Mouse (Mus musculus): ENCODE results near the gene Alox12b.

Gene Alox12b

DNA sequence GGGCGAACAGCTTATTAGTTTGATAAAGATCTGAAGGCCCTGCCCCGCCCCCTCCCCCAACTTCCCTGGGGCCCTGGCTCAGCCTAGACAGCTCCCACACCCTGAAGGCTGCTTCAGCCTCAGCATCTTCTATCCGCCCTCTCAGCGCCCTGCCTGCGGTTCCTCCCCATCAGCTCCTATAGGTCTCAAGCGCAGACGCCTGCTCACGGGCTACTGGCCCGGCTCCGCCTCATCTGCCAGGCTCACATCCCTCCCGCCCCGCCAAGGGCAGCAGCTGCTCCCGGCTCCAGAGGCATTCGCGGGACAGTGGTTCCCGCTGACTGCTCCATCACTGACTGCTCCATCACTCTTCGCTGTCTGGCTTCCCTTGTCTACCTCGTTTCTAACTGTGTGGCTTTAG, at the start of gene Alox12b:
TSS of gene Alox12b (plus strand) at position 190 of the 400 bp plus-strand sequence.
- in situ Hi-C loops (cut with MboI; ENCODE audit: unreplicated experiment in 2 of 2) = loop anchor here in 1 of 2 experiments (25.0 kb wide), 1 partner anchor 1219 kb away; no protein-coding TSS in a partner anchor

GRCm38 (mm10) chr11:69107676-69108075, 49.1 kb upstream of the Alox12b start:
- in situ Hi-C loops (cut with MboI; ENCODE audit: unreplicated experiment in 2 of 2) = no loop called here

DNA sequence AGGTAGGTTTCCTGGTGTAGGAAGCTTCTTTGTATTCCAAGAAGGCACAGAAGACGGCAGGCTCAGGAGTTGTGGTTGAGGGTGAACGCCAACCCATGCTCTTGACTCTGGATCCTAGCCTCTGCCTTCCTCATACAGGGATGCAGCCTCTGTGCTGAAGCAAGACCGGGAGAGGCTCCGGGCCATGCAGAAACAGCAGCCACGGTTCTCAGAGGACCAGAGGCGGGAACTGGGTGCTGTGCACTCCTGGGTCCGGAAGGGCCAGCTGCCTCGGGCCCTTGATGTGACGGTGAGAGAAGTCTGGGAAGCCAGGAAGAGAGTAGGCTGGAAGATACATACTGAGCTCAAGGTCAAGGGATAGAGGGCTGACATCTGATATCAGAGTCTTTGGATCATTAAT, 48.6 kb upstream of the Alox12b start:
- in situ Hi-C loops (cut with MboI; ENCODE audit: unreplicated experiment in 2 of 2) = no loop called here

- in situ Hi-C loops (cut with MboI; ENCODE audit: unreplicated experiment in 2 of 2) = no loop called here
Measured at GRCm38 (mm10) chr11:69109032-69109900, 47.5 kb upstream of the Alox12b start.

- in situ Hi-C loops (cut with MboI; ENCODE audit: unreplicated experiment in 2 of 2) = no loop called here
Measured at GRCm38 (mm10) chr11:69110319-69111046, 46.3 kb upstream of the Alox12b start.

- in situ Hi-C loops (cut with MboI; ENCODE audit: unreplicated experiment in 2 of 2) = no loop called here
Measured at GRCm38 (mm10) chr11:69111051-69111810, 45.6 kb upstream of the Alox12b start.

DNA sequence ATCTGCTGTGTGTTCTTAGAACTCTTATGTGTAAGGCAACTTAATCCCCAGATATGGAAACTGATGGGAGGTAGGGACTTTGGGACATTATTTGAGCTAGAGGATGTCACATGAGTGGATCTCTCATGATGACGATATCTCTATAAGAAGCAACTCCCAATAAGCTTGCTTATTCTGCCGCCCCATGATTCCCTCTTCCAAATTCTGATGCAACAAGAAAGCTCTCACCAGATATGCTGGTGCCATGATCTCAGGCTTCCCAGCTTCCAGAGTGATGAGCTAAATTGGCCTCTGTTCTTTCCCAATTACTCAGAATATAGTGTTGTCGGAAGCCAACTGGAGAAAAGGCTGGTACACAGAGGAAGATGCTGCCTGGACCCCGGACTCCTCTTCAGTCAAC, 44.9 kb upstream of the Alox12b start:
- in situ Hi-C loops (cut with MboI; ENCODE audit: unreplicated experiment in 2 of 2) = no loop called here

GRCm38 (mm10) chr11:69114018-69114417, 42.8 kb upstream of the Alox12b start:
- in situ Hi-C loops (cut with MboI; ENCODE audit: unreplicated experiment in 2 of 2) = no loop called here

- in situ Hi-C loops (cut with MboI; ENCODE audit: unreplicated experiment in 2 of 2) = no loop called here
Measured at GRCm38 (mm10) chr11:69114621-69115020, 42.2 kb upstream of the Alox12b start.

DNA sequence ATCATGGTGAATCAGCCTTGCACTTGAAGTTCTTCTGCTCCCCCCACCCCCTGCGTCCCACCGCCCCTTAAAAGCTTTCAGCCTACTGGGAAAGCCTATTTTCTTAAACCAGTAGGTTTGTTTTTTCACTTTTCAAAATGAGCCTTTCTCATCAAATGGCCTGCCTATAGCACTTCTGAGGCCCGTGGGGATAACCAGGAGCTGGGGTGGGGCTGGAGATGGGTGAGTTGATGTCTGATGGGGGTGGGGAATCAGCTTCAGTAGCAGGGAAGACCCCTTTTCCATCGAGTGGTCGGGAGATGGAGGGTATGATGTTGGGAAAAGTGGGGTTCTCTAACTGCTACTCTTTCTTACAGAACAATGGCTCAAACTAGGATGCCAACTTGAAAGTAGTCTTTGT, 39.9 kb upstream of the Alox12b start:
- in situ Hi-C loops (cut with MboI; ENCODE audit: unreplicated experiment in 2 of 2) = no loop called here

DNA sequence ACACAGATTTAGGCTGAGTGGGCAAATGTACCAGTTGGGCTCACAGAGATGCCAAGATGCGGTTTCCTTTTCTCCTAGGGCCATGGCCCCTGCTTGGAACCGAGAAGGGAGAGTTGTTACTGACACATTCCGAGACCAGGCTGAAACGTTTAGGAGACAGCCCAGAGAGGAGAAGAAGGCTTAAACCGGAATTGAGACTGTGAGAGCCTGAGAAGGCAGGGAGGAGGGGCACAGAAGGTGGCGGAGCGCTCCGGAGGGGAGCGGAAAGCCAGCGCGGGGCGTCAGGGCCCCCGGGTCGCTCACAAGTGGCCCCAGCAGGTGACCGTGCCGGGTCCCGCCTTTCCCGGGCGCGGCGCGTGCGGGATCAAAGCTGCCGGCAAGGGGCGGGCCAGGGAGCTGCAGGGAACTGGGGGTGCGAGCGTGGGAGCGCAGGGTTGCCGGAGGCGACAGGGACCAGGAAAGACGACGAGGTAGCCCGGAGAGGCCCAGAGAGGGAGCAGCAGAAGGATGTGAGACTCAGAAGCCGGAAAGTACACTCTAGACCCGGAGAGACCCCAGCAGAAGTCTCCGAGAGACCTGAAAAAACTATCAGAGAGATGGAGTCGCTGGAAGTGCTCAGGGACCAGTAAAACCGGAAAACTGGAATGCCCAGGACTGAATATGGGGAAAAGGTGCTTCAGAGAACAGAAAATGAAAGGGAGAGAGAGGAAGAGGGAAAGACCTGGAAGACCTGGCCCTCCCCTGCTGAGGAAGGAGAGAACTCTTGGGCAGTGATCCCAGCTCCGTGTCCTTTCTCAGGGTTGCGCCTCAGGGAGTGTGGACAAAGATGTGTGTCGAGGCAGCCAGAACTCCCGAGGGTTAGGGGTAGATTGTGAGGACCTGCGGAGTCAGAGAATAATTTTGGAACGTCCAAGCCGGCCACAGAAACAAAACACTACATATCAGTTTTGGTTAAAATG, 38.8 kb upstream of the Alox12b start:
- in situ Hi-C loops (cut with MboI; ENCODE audit: unreplicated experiment in 2 of 2) = no loop called here

- in situ Hi-C loops (cut with MboI; ENCODE audit: unreplicated experiment in 2 of 2) = no loop called here
Measured at GRCm38 (mm10) chr11:69118765-69119164, 38.0 kb upstream of the Alox12b start.

DNA sequence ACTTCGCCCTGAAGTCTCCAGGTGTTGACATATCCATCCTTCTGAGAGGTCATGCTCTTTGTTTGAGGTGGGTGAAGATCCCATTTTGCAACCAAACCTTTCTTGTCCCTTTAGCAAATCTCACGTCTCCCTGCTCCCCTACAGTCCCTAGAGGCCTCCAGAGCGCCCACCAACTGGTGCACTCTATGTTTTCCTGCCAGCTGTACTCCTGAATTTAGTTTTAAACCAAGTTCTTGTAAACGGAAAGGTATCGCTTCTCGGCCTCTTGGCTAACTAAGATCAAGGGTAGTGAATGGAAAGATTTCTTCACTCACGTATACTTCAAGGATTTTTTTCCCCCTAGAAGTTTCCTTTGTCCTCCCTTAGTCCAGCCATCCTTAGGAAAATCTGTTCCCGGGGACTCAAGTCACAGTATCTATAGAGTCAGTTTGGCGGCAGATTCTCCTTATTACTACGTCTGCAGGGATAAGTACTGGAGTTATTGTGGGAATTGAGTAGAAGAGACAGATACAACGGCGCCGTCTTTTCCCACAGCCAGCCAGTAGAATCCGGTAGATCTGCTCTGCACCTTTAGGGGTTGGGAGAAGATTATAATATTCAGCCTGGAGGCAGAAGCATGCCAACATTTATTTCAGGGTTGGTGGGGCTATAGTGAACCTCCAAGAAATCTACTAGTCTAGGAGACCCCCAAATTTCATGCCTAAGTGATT, 37.2 kb upstream of the Alox12b start:
- in situ Hi-C loops (cut with MboI; ENCODE audit: unreplicated experiment in 2 of 2) = loop anchor here (5.0 to 10.0 kb wide), 3 partner anchors 52 to 215 kb away; partner anchors contain the start of gene Rpl26 (in 1 of the 2)

- in situ Hi-C loops (cut with MboI; ENCODE audit: unreplicated experiment in 2 of 2) = loop anchor here (5.0 to 10.0 kb wide), 3 partner anchors 53 to 216 kb away; partner anchors contain the start of gene Rpl26 (in 1 of the 2)
Measured at GRCm38 (mm10) chr11:69120221-69121000, 36.4 kb upstream of the Alox12b start, which contains the start of gene Hes7. Gene Hes7 (plus strand): TSS chr11:69120404.

DNA sequence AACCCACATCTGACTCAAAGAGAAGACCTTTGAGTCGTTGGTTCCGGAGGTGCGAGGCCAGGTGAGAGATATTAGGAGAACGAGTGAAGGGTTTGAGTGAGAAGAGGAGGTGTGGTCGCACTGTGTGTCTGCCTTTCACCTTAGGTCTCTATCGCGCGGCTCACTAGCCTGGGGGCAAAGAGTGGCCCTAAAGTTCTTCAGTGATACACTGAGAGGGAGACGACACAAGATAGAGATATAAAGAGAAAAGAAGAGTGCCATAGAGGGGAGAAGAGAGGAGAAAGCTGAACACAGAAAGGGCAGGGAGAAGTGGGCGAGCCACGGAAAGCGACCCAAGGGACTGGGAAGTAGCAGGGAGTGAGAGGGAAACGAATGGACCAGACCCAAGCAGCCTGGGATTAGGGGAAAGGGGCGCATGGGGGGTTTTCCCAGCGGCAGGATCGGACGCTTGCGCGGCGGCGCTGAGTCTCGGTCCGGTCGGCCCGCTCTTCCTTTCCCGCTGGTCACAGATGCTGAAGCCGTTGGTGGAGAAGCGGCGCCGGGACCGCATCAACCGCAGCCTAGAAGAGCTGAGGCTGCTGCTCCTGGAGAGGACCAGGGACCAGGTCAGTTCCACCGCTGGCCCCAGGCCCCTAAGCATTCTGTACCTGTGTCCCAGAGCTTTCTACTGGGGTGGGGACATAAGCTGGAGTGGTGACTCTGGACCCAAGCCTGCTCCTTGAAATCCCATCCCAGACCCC, 35.6 kb upstream of the Alox12b start:
- in situ Hi-C loops (cut with MboI; ENCODE audit: unreplicated experiment in 2 of 2) = loop anchor here (5.0 to 10.0 kb wide), 3 partner anchors 54 to 216 kb away; partner anchors contain the start of gene Rpl26 (in 1 of the 2)

- in situ Hi-C loops (cut with MboI; ENCODE audit: unreplicated experiment in 2 of 2) = loop anchor here (5.0 to 10.0 kb wide), 3 partner anchors 55 to 217 kb away; partner anchors contain the start of gene Rpl26 (in 1 of the 2)
Measured at GRCm38 (mm10) chr11:69121741-69122335, 35.0 kb upstream of the Alox12b start.
